Mouse (Mus musculus): ENCODE results near the gene Foxl1. TPM values are rescaled to one million over a fixed set of nuclear protein-coding genes. Genes with fewer than 3 reads are reported as not detected.

Foxl1 gene
- total and polyA plus RNA-seq, 3 experiments: 0.07 to 0.12 TPM; not detected in 1

DNA sequence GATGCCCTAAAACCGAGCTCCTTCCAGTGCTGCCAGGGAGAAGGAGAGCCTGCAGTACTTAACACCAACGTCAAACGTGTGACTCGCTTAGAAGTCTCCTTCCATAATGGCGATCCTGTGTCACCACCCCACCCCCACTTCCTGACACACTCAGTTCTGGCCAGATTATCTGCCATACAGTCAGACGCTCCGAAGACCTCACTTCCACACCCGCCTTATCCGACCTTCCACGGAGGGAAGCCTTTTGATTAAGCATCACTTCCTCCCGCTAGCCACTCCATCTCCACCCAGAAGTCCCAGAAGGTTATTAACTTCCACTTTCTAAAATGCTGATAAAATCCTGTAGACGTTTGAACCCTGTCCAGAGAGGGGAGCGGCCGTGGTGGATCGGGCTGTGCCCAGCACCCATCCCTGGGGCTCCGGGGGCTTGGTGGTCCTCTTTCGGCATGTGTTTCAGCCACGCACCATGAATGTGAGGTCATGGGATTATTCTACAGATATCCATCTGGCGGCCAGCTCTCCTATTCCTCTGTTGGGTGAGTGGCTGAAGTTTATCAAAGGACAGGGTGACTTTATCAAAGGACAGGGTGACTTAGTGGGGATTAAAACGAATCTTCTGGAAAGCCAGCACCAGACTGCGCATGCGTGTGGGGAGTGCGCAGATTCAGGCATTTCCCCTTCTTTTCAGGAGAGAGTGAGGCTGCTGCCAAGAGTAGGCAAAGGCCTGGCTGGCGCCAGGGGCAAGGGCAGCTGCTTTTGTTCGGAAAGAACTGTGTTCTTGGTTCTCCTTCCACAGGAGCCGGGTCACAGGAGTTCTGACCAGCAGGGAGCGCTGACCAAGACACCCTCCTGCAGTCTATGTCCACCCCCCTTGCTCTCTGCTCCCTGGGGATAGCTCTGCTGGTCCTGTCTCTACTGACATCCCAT is 43.1 kb downstream of the Foxl1 start (continued):
- peak; percentile 66; the same call in 1 of the 2 replicates for TF ChIP-seq E2F4 (IDR thresholded peaks at IDR 0.05; ENCODE audit: borderline replicate concordance, low read depth, low read length)
- peak; percentile 70 for TF ChIP-seq RCOR1 (IDR thresholded peaks at IDR 0.05; ENCODE audit: low read depth, low read length)
- TF ChIP-seq JUND (IDR thresholded peaks at IDR 0.05; ENCODE audit: low read depth, low read length): peak; percentile 85
- no peak for TF ChIP-seq POLR2AphosphoS2 (IDR thresholded peaks at IDR 0.05; ENCODE audit: low read length)
- TF ChIP-seq RAD21 (IDR thresholded peaks at IDR 0.05; ENCODE audit: low read depth, low read length): no peak

DNA sequence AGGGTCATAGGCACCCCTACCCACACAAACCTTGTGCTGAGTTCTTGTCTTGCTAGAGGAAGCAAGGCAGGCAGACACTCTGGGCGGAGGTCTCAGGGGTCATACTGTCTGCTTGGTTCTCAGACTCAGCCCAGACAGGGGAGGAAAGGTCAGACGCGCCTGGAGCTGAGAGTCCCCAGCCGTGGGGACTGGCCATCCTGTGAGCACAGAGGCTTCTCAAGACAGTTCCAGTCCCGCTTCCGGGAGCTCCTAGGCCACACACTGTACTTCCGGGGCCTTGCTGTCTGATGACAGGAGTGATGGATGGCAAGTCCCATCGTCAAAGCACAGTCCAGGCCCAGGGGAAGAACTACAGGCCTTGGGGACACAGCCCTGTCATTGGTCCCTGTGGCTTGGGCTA is 44.8 kb downstream of the Foxl1 start:
- Histone ChIP-seq H3K9ac (ENCODE audit: control insufficient read depth, low read depth, low read length, poor library complexity, severe bottlenecking) (peak overlapping the region; percentile 92), H3K36me3 (ENCODE audit: control insufficient read depth in 1 of 2, insufficient read depth in 2 of 2, low read length in 2 of 2) (peaks cover 0 to 37% of the 10 kb centered on the region in 2 experiments; a peak in 3 of 4 replicates), H3K4me3 (ENCODE audit: control insufficient read depth in 1 of 2, insufficient read depth in 1 of 2, low read depth in 2 of 2, low read length in 2 of 2) (peak overlapping the region; percentile 50 to 78), H3K27me3 (ENCODE audit: control insufficient read depth in 1 of 2, insufficient read depth in 2 of 2, low read length in 2 of 2) (no peaks in the 10 kb centered on the region), H3K4me1 (ENCODE audit: control insufficient read depth in 1 of 2, insufficient read depth in 2 of 2, low read length in 2 of 2) (peaks cover 10 to 69% of the 10 kb centered on the region in 2 experiments), H3K79me2 (ENCODE audit: control insufficient read depth, insufficient read depth, low read length, poor library complexity) (peaks cover 34% of the 10 kb centered on the region), H3K9me3 (replicated peaks; ENCODE audit: insufficient read depth, low read length) (no peaks in the 10 kb centered on the region), H3K27ac (ENCODE audit: control insufficient read depth, low read depth, low read length) (peak overlapping the region; percentile 97)
- DNase-seq (ENCODE audit: low read depth, low spot score): peak; percentile 81
- TF ChIP-seq HCFC1 (IDR thresholded peaks at IDR 0.05; ENCODE audit: low read depth, low read length) (peak; percentile 73), EP300 (IDR thresholded peaks at IDR 0.05; ENCODE audit: low read depth in 1 of 2, low read length in 2 of 2) (no peak), MAFK (IDR thresholded peaks at IDR 0.05; ENCODE audit: borderline replicate concordance, low read depth, low read length) (no peak), SMC3 (IDR thresholded peaks at IDR 0.05; ENCODE audit: low read depth, low read length) (no peak), KAT2A (conservative IDR thresholded peaks at IDR 0.05; ENCODE audit: low read depth, low read length) (no peak), MAZ (IDR thresholded peaks at IDR 0.05; ENCODE audit: low read depth, low read length) (no peak), MAX (IDR thresholded peaks at IDR 0.05; ENCODE audit: low read length) (peak; percentile 40; the same call in 1 of the 2 replicates), MXI1 (IDR thresholded peaks at IDR 0.05; ENCODE audit: low read depth, low read length) (peak; percentile 46; the same call in 1 of the 2 replicates), POLR2AphosphoS5 (IDR thresholded peaks at IDR 0.05; ENCODE audit: borderline replicate concordance, low read depth, low read length) (no peak), GATA1 (IDR thresholded peaks at IDR 0.05; ENCODE audit: low read depth, low read length) (no peak), POLR2AphosphoS2 (IDR thresholded peaks at IDR 0.05; ENCODE audit: low read length) (0 out of 2 replicates have a peak, but pooled peaks have one; percentile 14), NRF1 (IDR thresholded peaks at IDR 0.05; ENCODE audit: insufficient read depth, low read depth, low read length, poor library complexity, severe bottlenecking) (no peak), ELF1 (IDR thresholded peaks at IDR 0.05; ENCODE audit: low read depth, low read length) (peak; percentile 83), CHD2 (IDR thresholded peaks at IDR 0.05; ENCODE audit: low read length) (no peak), CHD1 (IDR thresholded peaks at IDR 0.05; ENCODE audit: low read depth, low read length) (0 out of 2 replicates have a peak, but pooled peaks have one; percentile 58), ZMIZ1 (IDR thresholded peaks at IDR 0.05; ENCODE audit: low read depth, low read length) (no peak), ZKSCAN1 (IDR thresholded peaks at IDR 0.05; ENCODE audit: low read depth, low read length) (no peak), NELFE (IDR thresholded peaks at IDR 0.05; ENCODE audit: low read depth, low read length) (peak; percentile 44), JUND (IDR thresholded peaks at IDR 0.05; ENCODE audit: low read depth, low read length) (no peak), POLR2A (IDR thresholded peaks at IDR 0.05; ENCODE audit: control insufficient read depth in 1 of 2, insufficient read depth in 1 of 2, low read depth in 1 of 2, low read length in 2 of 2, poor library complexity in 1 of 2) (peak; percentile 52 to 71), E2F4 (IDR thresholded peaks at IDR 0.05; ENCODE audit: borderline replicate concordance, low read depth, low read length) (no peak), TBP (IDR thresholded peaks at IDR 0.05; ENCODE audit: low read depth, low read length) (peak; percentile 65), SIN3A (IDR thresholded peaks at IDR 0.05; ENCODE audit: low read length) (peak; percentile 56; the same call in 1 of the 2 replicates)

Data from MEL (cell line).